Mouse (Mus musculus) heart, postnatal 0 days (tissue): Measurements from ENCODE around the gene Plekhg3.

Source experiments
- CTCF ChIP-seq: IDR thresholded peaks from 2 replicates; pipeline ENCODE4 v1.5.1; 2016; ENCODE audit warnings: antibody characterized with exemption, control low read depth, low read depth
- EP300 ChIP-seq: IDR thresholded peaks from 2 replicates; pipeline ENCODE4 v1.6.1; 2016; ENCODE audit warnings: antibody characterized with exemption, low read depth

DNA sequence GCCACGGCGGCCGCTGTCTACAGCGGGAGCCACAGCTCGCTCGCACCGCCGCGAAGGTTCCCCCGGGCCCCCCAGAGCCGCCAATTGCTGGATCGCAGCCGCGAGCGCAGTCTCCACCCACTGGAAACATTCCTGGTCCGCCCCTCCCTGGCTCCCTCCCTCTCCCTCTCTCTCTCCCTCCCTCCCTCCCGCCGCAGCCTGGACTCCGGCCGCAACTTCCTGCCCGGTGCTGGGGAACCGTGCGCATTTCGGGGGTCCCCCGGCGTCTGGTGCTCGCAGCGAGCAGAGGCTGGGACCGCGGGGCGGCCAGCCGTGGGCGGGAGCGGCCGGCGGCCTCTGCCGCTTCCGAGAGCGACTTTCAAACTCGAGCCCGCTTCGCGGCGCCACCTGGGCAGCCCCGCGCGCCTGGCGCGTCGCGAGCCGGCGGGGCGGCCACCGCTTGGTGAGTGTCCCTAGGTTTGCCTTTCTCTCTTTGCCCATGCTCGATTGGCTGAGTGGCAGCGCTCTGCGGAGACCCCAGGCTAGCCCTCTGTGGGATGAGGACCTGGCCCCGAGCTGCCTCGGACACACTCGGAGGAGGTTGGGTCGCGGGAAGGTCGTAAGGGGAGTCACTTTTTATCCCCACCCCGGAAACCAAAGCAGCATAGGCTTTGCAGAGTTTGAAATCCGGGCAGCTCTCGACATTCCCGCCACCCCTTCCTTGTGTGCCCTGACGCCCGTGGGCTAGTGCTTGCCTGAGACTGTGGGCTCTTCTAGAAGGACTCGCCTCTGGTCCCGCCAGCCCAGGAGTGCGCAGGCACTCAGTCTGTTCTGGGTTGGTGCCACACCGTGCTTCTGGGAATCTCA is 2.9 kb downstream of the Plekhg3 start:
- TF ChIP-seq CTCF (no peak), EP300 (no peak)
